Mouse (Mus musculus): ENCODE data around the gene Bach2. TPM values are rescaled to one million over a fixed set of nuclear protein-coding genes. Genes with fewer than 3 reads are reported as not detected.

Bach2 gene
- total RNA-seq, 2 experiments from 2014 or later: 1.3 TPM; not detected in 1

DNA sequence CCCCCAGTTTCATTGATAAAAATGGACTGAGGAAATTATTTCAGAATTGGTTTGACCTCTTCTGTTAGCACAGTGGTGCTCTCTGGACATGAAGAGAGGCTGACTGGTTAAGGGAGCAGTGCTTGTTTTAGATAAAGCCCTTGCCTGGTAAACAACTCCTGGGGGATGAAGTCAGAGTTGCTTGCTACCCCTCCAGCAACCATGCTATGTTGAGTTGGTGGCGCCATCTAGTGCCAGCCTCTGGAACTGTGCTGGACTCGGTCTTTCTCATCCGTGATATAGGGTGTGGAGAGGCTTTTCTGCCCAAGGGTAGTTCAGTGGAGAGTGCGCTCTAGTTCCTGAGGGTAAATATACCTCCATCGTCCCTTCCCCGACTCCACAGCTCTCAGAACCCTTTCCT is 9.6 kb downstream of the Bach2 start:
- peak; percentile 74; the same call in 1 of the 2 replicates for ATAC-seq (replicated peaks; ENCODE audit: low FRiP score, poor library complexity, severe bottlenecking)

DNA sequence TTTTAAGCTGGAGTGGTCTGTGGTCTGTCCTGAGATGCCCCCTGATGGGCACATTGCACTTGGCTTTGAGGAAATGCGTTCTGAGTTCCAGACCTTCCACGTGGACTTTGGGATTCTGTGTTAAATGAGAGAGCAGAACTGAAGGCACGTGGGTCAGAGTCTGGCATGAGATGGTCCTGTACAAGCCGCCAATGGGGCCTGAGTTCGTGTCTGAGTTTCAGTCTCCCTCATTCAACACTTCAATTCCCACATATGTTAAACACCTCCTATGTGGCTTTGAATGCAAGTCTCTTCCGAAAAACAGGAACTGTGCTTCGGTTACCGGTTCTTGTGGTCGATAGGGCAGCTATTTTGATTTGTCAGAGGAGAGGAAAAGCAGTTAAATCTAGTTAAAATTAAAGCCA is 10.4 kb downstream of the Bach2 start:
- no peak for ATAC-seq (replicated peaks; ENCODE audit: low FRiP score, poor library complexity, severe bottlenecking)

DNA sequence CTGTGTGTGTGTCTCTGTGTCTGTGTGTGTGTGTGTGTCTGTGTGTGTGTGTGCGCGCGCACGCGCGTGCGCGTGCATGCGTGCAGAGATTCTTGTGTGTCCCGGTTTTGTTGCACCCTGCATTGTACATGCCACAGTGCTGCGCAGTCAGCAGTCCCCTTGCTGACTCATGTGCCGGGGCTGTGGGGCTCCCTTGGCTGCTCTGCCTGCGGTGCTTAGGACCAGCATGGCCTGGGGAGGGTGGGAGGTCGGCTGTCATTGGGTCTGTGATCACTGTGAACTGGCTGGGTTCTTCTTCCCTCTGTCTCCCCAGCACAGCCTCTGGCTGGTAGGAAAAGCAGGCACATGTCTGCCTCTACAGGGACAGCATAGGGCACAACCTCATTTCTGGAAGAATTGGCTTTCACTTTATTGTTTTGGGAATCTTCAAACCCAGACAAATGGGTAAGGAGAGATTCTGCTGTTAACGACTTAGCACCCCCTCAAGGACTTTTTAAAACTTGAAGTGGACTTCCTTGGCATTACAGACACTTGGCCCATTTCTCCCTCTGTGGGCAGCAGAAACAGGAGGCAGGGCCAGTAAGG is 11.2 kb downstream of the Bach2 start:
- no peak; the same call in 1 of the 2 replicates for ATAC-seq (replicated peaks; ENCODE audit: low FRiP score, poor library complexity, severe bottlenecking)

DNA sequence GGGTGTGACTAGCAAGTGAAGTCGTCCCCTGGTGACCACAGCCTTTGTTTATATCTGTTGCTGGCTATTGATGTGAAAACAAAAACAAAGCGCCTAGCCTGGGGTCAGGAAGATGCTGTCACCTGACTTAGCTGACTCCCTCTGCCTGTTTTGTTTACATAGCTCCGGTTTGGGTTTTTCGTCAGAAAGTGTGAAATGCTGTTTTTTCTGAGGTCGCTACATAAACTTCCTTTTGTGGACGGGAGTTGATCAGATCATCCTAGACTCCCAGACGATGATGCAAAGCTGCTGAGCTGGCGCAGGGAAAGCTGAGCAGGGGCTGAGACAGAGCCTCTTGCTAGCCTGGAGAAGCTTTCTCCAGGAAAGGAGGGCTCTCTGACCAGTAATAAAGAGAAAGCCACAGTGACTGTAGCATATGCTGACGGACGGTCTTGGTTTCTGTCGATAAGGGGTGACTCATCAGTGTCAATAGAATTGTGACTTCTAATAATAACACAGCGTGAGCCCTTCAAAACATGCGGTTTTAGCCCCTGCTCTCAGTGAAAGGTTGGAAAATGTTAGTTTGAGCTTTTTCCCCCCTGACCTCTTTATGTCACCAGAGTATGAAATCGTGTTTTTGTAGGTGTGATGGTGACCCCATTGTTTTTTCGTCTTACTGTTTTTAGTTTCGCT is 11.9 kb downstream of the Bach2 start:
- ATAC-seq (replicated peaks; ENCODE audit: low FRiP score, poor library complexity, severe bottlenecking): no peak

DNA sequence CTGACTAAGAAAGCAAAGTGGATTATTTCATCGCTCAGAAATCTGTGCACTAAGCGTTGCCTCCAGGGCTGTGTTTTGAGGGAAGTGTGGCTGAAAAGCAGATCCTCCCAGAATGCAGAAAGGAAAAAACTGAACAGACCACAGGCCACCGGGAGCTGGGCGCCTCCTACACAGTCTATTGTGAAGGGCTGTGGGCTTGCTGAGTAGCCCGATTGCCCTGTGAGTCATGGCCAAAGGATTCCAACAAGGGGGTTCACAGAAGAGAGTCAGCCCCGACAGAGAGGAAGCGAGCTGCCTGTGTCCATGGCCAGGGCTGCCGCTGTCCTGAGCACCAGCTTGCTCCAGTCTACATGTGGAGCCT is 12.4 kb downstream of the Bach2 start:
- no peak for ATAC-seq (replicated peaks; ENCODE audit: low FRiP score, poor library complexity, severe bottlenecking)

DNA sequence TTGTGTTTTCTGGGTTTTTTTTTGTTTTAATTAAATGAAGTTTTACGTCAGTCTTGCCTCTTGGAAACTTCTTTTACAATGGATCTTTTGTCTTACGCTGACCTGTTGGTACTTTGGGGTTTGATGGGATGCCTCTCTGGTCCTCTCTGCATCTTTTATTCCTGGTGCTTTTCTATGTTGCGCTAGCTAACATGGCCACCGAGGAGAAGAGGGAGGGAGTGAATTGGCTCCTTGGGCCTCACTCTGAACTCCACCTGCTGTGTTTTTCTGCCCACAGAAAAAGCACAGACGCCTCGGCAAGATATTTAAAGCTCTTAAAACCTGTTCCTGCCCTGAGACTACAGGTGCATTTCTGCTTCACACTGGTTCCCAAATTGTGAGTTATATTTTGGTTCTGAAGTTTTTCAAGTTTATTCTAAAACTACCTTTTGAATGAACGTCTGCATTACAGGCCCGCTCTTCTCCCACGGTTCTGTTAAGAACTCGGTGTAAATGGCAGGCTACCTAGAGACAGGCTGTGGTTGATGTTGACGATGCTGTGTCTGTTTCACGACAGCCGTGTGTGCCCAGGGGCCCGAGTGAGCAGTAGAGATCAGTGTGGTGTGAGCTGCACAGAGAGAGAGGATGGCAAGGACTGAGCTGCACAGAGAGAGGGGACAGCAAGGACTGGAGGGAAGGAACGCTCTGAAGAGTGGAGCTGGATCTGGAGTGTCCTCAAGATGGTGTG is 13.5 kb downstream of the Bach2 start:
- ATAC-seq (replicated peaks; ENCODE audit: low FRiP score, poor library complexity, severe bottlenecking): no peak

DNA sequence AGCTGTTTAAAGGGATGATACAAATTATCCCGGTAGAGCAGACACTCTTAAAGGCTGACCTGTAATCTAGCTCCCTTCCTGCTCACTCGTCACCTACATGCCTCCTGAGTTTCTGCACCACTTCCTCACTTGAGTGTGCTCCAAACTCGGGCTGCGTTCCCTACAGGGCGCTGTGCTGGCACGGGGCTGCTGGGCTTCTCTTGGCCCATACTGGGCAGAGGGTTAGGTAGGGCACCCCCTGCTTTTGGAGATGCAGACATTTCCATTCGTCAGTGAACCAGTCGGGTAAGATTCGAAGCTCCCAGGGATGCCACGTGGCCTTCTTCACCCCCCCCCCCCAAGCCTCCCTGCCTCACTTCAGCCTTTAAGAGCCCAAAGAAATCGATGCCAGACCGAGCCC is 19.1 kb downstream of the Bach2 start:
- ATAC-seq (replicated peaks; ENCODE audit: low FRiP score, poor library complexity, severe bottlenecking): no peak

DNA sequence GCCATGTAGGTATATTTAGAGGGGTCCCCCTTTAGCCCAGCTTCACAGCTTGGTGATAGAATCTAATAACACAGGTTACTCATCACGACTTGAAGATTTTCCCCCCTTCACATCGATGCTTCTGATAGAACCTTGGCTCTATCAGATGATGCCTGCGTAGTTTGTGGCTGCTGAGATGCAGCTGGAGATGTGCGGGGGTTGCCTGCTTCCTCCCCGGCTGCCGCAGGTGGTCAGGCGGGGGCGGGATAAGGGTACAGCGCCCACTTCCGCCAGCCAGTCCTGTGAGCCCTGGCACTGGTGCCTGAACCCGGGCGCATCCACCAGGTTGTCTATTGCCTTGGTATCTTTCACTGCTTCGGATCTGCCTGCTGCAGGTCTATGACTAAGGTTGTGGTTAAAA is 19.5 kb downstream of the Bach2 start:
- no peak for ATAC-seq (replicated peaks; ENCODE audit: low FRiP score, poor library complexity, severe bottlenecking)

DNA sequence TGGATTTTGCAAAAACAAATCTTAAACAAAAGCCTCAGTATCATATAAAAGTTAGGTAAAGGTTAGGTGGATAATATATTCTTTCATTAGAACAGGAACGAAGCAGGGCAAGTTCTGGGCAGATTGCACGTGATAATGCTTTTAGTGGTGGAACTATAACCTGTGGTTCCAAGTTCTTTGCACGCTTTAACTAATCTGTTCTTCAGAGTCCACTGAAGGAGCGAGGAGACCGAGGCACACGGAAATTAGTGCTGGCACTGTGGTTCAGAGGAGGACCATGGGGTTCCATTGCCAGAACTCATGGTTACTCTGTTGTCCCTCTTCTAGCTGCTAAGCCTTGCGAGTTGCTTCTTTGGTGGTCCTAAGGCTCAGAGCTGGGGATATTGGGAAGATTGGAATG is 20.0 kb downstream of the Bach2 start:
- no peak for ATAC-seq (replicated peaks; ENCODE audit: low FRiP score, poor library complexity, severe bottlenecking)

DNA sequence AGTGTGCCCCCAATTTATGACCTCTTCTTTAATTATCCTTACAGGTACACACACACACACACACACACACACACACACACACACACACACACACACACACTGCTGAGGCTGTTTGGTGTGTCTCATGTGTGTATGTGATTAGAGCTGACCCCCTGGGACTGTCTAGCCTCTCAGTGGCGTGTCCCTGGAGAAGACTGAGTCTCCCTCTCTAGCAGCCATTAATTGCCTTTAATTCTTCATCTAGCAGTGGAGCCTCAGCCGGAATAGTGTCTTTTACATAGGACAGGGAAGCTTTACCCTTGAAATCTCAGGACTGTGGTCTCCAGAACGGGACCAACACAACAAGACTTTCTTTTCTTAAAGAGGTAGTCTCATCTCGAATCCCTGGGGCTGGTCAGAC is 22.3 kb downstream of the Bach2 start:
- no peak for ATAC-seq (replicated peaks; ENCODE audit: low FRiP score, poor library complexity, severe bottlenecking)

DNA sequence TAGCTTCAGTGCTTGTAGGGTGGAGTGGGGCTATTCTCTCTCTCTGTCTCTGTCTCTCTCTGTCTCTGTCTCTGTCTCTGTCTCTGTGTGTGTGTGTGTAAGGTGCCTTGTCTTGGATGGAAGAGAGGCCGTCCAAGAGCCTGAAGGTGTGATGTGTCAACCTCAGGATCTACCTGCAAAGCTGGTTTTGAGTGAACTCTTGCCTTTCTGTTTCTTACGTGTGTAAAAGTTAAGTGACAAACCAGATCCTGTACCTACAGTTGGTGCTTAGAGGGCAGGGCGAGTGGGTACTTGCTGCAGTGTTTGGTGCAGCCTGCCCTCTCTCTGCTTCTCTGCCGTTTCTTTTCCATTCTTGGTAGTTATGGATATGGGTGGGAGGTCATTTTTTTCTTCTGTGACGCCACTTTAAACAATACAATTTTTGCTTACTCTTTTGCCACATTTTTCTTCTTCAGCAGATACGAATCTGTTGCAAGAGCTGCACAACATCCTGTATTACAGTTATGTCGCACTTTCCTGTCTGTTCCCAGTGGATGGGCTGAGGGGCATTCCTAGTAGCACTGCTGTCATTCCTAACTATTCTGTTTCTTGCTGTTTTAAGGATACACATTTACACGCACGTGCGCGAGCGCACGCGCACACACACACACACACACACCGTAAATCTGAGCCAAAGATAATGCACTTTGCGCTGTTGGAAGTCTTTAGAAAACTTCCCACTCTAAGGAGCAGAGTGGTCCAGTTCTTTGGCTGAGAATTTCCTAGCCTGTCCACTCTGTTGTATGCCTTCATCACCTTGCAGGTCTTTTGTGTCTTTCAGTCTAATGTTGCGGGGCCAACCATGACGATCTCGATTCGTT is 24.5 kb downstream of the Bach2 start:
- ATAC-seq (replicated peaks; ENCODE audit: low FRiP score, poor library complexity, severe bottlenecking): no peak

DNA sequence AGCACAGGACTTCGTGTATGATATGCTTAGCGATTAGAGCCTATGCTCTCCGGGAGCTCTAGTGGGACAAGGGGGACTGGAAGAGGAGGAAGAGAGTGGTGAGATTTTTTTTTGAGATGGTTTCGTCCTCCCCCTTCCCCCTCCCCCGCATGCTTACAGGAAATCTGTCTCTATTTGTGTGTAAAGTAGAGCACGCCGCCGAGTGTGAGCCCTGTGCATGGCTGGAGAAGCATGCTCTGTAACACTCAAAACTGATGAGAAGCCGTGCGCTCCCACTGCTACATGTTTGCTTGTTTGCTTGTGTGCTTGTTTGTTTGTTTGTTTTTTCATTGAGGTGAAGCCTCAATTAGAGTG is 25.1 kb downstream of the Bach2 start:
- no peak for ATAC-seq (replicated peaks; ENCODE audit: low FRiP score, poor library complexity, severe bottlenecking)

DNA sequence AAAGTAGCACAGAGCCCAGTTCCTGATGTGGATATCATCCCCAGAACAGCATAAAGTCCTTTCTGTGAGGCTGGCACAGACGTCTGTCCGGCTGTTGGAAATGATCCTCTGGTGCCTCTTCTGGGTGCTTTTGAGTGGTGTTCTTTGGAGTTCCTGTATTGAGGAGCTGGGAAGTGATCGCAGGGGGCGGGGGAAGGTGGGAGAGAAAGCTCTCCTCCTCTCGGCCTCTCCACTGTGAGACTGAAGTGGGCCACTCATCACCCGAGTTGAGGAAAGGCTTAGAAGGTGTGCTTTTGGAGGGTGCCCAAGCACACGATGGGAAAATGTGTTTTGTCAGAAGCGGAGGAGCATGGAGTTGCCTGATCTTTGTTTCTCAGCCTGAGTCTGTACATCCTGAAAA is 26.3 kb downstream of the Bach2 start:
- ATAC-seq (replicated peaks; ENCODE audit: low FRiP score, poor library complexity, severe bottlenecking): no peak

DNA sequence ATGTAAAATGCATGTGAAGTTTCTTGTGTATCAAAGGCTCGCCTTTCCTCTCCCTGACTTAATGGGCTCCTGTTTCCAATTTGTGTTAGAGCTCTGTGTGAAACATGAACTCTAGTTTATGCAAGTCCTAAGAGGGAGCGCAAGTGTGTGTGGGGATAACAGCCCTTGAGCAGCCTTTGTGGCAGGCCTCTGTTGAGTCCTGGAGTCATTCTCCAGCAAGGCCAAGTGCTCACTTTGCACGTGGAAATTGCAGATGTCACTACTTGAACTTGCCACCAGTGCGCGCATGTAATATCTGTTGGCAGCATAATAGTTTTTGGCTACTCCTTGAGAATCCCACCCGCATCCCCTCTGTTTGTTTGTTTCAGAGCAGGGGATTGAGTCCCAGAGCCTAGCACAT is 28.1 kb downstream of the Bach2 start:
- ATAC-seq (replicated peaks; ENCODE audit: low FRiP score, poor library complexity, severe bottlenecking): no peak

DNA sequence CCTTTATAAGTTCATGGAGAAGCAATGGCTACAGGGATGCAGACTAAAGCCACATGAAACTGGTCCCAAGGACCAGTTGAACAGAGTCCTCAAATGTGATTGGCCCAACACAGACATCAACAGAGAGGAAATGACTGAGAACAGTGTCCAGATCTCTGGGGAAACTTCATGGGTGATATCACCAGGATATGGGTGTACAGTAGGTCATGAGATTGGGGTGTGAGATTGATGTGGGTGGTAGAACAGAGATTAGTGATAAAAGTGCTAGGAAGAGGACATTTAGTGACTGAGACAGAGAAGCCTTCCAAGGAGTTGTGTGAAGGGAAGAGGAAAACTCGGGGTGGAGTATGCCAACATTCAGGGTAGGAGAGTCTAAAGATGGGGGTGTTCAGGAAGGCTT is 29.4 kb downstream of the Bach2 start:
- ATAC-seq (replicated peaks; ENCODE audit: low FRiP score, poor library complexity, severe bottlenecking): no peak

DNA sequence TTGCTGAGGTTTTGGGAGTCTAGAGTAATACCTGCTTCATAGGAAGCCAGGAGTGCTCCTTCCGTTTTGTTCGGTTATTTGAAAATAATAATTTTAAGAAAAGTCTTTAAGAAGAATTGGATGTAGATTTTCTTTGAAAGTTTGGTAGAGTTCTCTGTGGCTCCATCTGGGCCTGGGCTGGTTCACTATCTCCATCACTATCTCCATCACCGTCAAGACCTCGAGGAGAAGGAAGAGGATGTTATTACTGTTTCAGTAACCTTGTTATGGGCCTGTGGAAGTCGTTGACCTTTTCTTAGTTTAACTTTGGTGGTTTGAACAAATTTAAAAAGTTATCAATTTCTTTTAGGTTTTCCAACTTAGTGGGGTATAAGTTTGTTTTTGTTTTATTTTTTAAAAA is 33.8 kb downstream of the Bach2 start:
- no peak for ATAC-seq (replicated peaks; ENCODE audit: low FRiP score, poor library complexity, severe bottlenecking)

DNA sequence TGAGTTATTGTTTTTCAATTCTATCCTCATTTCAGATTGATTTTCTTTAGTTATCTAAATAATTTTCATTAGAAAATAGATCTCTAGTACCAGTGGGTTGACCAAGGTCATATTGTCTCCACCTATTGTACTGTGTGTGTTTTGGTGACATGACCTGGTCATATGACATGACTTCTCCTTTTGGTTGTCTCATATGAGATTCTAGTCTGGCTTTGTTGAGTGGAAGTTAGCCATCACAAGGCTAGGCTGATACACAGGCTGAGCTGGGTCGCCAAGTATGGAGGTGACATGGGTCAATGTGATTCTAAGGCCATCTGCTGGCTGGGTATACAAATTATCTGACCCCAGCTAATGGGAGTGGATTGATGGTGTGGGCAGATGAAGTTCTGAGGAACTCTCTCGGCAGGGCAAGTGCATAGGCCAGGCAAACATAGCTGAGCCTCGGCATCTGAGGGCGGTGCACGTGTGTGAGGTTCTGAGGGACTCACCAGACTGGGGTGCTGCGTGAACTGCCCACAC is 36.2 kb downstream of the Bach2 start:
- ATAC-seq (replicated peaks; ENCODE audit: low FRiP score, poor library complexity, severe bottlenecking): no peak

DNA sequence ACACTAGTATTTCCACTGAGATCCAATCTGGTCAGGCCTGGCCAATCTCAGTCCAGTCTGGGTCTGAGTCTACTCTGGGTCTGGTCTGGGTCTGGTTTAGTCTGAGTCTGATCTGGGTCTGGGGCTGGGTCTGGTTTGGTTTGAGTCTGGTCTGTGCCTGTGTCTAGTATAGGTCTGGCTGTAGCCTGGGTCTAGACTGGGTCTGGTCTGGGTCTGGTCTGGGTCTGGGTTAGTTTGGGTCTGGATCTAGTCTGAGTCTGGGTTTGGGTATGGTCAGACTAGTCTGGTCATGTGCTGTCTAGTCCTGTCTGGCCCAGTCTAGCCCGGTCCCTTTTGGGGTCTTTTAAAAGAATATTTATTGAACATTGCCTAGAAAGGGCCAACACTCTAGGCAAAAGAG is 41.2 kb downstream of the Bach2 start:
- ATAC-seq (replicated peaks; ENCODE audit: low FRiP score, poor library complexity, severe bottlenecking): no peak

DNA sequence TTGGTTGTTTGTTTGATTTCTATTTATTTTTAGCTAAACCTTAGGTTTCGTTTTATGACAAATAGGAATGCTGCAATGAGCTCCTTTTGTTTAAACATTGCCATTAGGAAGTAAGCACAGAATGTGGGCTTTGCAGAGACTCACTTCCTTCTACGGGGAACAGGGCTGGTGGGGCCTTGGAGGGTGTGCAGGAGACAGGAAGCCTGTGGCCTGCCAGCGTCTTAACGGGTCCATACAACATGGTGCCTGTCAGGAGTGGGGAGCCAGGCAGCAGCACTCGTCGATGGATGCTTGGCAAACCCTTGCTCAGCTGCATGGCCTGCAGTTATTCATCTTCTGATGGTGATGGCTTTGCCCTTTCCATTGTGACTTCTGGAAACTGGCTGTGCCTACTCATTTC is 41.8 kb downstream of the Bach2 start:
- no peak for ATAC-seq (replicated peaks; ENCODE audit: low FRiP score, poor library complexity, severe bottlenecking)

DNA sequence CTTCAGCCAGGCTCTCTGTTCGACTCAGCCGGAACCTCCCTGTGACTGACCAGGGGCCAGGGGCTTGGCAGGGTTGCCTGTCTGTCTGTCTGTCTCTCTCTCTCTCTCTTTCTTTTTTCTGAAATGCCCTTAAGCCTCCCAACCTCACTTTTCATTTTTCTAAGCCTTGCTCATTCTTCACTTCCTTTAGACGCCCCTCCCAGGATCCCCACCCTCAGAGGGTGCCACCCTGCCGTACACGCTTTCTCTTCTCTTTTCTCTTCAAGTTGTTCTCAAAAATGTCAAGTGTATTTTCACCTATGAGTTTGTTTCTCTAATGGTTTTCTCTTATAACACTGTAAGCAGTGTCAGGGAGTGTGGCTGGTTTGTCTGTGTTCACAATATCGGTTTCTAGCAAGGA is 42.7 kb downstream of the Bach2 start:
- ATAC-seq (replicated peaks; ENCODE audit: low FRiP score, poor library complexity, severe bottlenecking): no peak
